Mouse (Mus musculus) ovary, postnatal 10 days (tissue): ENCODE measurements around the gene Hsd11b1.
A peak's percentile ranks its signal among the peaks of the same experiment; 100 is the strongest.

Experiments used
- DNase-seq: peaks from one replicate; pipeline ENCODE4 v3.0.0; 2022; ENCODE audit warnings: low spot score

The Hsd11b1 gene

DNA sequence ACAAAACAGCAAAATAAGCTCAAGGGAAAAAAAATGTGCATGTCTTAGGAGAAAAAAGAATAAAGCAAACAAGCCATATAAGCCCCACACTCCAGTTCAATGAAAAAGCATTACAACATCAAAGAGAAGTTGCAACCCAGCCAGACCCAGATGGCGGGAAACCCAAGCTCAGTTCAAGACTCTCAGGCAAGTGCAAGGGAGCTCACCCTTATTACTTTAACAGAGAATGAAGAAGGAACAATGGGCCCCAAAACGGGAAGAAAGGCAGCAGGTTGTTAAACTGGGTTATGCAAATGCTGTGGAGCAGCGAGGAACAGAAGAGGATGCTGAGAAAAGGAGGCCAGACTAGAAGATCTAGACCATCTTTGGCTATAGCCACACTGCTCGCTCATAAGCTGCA is 21.0 kb downstream of the Hsd11b1 start:
- no peak for DNase-seq

- DNase-seq: peak; percentile 49
Measured at GRCm38 (mm10) chr1:193242238-193242637, 21.6 kb downstream of the Hsd11b1 start.

- DNase-seq: no peak
Measured at GRCm38 (mm10) chr1:193241436-193241835, 22.4 kb downstream of the Hsd11b1 start.

GRCm38 (mm10) chr1:193238426-193238825 is 25.4 kb downstream of the Hsd11b1 start:
- DNase-seq: no peak

DNA sequence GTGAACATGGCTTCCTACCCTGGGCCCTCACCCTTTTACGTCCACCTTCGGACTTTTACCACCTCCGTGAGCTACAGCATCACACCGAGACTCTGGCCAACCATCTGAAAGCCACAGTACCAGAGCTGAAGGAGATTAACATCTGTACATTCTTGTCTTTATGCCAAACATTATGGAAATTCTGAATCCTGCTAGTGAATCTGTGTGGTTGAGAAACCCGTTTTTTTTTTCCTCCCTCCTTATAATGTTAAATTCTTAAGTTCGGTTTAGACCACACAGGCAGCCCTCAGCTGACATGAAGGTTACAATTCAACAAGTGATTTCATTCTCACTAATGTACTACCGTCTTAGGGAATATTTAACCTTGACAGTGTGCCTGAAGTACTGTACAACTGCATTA is 28.9 kb downstream of the Hsd11b1 start:
- no peak for DNase-seq

GRCm38 (mm10) chr1:193234130-193234645 is 29.7 kb downstream of the Hsd11b1 start:
- no peak for DNase-seq

DNA sequence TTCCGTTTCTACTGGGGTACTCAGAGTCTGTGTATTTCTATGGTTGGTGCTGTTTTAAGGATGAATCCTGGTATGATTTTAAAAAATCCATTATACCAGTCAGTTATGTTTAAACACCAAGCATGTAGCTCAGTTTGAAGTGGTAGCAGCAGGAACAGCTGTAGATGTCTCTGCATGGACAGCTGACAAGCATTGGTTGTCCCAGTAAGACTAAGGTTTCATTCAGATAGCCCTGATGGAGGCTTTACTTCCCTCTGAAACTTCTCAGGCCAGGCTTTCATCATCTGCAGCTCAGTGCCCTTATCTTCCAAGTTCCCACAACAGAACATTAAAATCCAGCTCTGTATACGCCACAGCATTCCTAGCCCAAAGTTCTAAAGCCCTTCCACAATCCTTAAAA is 31.1 kb downstream of the Hsd11b1 start:
- no peak for DNase-seq

- DNase-seq: no peak
Measured at GRCm38 (mm10) chr1:193230935-193231334, 32.9 kb downstream of the Hsd11b1 start.

DNA sequence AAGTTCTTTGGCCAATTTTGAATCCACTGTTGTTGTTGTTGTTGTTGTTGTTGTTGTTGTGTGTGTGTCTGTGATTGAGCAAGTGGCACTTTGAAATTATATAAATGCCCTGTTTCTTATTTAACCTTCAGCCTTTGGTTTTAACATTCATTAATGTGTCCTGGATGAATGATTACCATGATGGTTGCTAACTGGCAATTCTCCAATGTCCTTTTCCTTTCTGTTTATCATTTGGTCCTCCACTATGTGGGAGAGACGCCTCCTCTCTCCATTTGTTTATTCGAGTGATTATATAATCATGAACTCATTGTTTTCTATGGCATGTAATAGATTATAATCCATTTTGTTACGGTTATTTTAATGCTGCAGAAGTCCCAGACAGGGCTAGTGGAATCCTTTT is 33.3 kb downstream of the Hsd11b1 start:
- DNase-seq: no peak

DNA sequence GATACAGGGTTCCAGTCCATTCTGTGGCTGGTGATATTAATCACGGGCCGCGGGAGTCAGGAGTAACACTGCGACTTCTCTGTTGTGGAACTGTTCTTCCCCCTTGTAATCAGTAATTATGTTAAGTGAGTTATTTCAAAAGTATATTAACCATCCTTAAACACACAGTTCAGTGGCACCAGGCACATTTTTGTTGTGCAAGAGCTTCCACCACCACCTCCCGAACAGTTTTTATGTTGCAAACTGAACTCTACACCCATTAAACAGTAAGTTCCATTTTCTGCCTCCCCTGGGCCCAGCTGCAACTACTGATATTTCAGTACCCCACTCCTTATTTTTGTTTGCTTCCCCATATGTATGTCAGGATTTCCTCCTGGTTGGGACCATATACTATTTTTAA is 34.3 kb downstream of the Hsd11b1 start:
- DNase-seq: no peak

DNA sequence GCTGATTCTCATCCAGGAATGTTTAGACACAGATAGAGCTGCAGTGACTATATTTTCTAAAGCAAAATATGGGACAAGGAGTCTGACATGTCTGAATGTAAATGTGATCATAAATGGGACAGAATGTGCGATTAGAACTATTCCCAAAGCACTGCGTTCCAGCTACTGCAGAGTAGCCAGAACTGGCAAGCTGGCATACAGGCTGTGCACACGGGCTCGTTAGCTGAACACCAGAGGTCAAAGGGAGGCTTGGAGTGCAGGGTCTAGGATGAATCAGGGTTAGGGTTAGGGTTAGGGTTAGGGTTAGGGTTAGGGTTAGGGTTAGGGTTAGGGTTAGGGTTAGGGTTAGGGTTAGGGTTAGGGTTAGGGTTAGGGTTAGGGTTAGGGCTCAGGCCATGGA is 36.3 kb downstream of the Hsd11b1 start:
- no peak for DNase-seq

GRCm38 (mm10) chr1:193226724-193227522 is 37.0 kb downstream of the Hsd11b1 start:
- no peak for DNase-seq

DNA sequence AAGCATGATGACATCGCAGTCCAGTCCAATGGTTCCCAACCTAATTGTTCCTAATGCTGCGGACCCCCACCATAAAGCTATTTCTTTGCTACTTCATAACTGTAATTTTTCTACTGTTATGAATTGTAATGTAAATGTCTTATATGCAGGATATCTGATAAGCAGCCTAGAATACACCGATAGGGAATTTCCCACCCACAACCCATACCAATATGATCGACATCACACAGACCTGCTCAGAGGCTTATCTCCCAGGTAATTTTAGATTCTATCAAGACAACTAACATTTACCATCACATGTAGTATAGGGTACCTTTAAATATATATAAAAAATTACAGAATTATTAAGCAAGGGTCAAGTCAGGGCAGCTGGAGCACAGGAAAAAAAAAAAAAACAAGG is 37.8 kb downstream of the Hsd11b1 start:
- DNase-seq: no peak

- no peak for DNase-seq
Measured at GRCm38 (mm10) chr1:193225531-193225930, 38.3 kb downstream of the Hsd11b1 start.

DNA sequence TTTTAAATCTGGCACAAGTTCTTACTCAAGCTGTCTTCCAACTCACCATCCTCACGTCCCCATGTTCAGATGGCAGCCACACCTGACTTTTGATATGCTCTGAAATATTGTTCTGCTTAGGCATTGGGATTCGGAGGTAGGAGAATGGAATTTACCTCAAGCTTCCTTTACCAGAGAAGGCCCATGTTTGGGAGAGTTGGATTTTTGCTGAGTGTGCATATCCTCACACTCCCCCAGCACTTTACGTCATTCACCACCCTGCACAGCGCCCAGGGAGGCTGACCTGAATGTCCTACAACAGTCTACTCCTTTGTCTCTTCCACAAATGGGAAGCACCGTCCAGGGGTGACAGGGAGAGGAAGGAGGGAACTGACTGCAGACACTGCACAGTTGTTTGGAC is 43.5 kb downstream of the Hsd11b1 start:
- no peak for DNase-seq

DNA sequence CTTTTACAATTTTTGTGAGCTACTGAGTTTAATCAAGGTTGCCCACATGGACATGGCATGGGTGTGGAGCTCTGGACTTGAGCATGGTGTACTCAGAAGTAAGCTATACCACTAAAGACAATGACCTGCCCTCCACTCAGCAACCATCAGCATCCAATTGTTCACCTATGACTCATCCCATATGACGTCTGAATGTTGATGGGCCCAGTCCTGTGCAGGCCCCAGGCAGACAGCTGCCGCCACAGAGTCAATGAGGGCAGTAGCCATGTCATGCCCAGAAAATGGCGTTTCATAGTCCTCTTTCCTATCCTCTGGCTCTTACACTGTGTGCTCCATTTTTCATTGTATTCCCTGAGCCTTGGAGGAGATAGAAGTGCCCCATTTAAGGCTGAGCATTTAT is 47.9 kb downstream of the Hsd11b1 start:
- DNase-seq: no peak

GRCm38 (mm10) chr1:193214053-193214452 is 49.8 kb downstream of the Hsd11b1 start:
- no peak for DNase-seq

DNA sequence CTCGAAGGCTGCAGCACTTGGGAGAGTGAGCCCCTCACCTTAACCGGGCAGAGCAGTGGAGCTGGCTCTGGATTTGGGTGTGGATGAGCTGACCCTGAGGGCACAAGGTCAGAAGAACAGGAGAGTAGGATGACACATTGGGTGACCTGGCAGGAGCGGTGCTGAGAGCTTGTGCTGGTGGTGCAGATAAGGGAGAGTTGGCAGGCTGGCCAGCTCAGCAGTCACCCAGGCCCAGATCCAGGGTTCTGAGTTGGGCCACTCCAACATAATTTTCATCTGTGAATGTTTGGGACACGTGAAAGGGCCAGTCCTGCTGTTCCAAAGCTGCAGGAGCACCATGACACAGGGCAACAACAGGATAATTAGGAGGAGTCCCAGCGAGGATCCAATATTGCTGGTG is 52.5 kb downstream of the Hsd11b1 start:
- no peak for DNase-seq

GRCm38 (mm10) chr1:193208178-193208577 is 55.7 kb downstream of the Hsd11b1 start:
- no peak for DNase-seq

GRCm38 (mm10) chr1:193207503-193207902 is 56.4 kb downstream of the Hsd11b1 start, which contains the start of gene Lamb3:
Lamb3 (plus strand) TSS chr1:193207699.
- DNase-seq: no peak

GRCm38 (mm10) chr1:193205431-193205830 is 58.4 kb downstream of the Hsd11b1 start:
- no peak for DNase-seq

DNA sequence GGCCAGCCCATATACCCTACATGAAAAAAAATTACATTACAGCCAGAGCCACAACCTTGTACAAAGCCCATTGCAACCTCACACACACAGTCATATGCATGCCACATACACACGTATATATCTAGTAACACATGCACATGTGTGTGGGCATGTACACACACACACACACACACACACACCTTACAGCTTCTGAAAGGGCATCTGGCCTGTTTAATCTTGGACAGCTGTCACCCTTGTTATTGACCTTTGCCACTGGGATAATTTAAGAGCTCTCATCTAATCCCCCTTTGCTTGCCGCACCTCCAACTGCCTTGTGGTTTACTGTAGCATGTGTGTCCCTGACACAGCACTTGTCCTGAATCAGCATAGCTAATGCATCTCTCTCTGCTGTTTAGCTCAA is 60.1 kb downstream of the Hsd11b1 start:
- DNase-seq: no peak

DNA sequence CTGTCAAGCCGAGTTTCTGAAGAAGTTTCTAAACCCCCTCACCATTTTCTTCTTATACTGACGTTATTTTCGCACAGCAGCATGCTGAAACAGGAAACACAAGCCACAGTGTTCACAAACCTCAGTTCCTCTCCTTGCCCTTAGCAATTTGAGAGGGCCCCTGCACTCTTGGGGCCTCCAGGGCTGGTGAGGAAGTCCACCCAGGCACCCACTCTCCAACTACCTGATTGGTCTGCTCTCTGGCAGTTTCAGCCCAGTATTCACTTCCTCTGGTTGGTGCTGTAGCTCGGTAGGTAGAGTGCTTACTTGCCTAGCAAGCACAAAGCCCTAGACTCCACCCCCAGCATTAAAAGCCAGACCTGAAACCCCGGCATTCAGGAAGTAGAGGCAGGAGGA is 62.5 kb downstream of the Hsd11b1 start, which contains the start of gene Traf3ip3:
Gene Traf3ip3 (minus strand): TSS at position 321 of the 396 bp plus-strand sequence.
- no peak for DNase-seq
